Mouse (Mus musculus): ENCODE results near the gene D230025D16Rik.

DNA sequence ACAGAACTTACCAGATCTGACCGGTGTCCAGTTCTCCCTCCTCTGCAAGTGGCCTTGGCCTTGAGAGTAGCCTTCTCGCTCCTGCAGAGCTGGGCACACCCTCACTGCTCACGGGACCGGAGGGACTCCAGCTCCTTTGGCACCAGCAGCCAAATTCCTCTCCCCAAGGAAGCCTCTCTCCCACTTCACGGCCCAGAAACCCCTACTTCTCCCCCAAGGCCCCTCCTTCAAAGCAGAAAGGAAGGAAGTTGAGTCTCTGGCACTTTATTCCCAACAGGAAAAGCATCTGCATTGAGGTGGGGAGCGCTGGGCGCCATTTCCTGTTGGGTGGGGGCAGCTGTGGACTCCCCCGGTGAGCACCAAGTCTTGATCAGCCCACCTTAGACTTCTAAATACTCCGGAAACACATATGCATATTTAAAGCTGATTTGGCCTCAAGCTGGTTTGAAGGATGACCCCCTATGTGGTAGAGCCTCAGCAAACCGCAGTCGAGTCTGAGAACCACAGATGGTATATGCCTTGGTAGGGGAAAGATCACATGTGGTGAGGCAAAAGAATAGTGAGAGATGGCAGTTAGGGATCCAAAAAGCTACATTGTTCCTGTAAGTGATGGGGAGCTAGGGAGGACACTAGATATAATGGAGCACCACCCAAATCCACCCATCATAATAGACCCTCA lies 71.1 kb downstream of the D230025D16Rik start, which contains the start of gene Exoc3l:
- TF ChIP-seq CTCF (IDR thresholded peaks at IDR 0.05; ENCODE audit: low read depth) (no peak), EP300 (IDR thresholded peaks at IDR 0.05; ENCODE audit: low read depth) (no peak)
